Mouse (Mus musculus) midbrain, embryonic 16.5 days (tissue): ENCODE data around the gene Epas1. TPM values are rescaled to one million over a fixed set of nuclear protein-coding genes. Genes with fewer than 3 reads are reported as not detected.

ENCODE experiments used
- ATAC-seq: fragments of 200-750 bp; cut with Nextera tagmentation; 2 replicates; pipeline ENCODE4 v1.8.0; 2017; ENCODE audit warnings: moderate TSS enrichment
- H3K27ac ChIP-seq: fragments of 300-500 bp; sonication (generic); 2 replicates; pipeline ENCODE4 v1.5.1; 2014; ENCODE audit warnings: mild to moderate bottlenecking, low read length, mixed read lengths
- H3K27me3 ChIP-seq: fragments of 300-500 bp; sonication (generic); 2 replicates; pipeline ENCODE4 v1.6.1; 2014; ENCODE audit warnings: low read depth, low read length, mixed read lengths; ENCODE audit not compliant: control insufficient read depth, insufficient read depth
- H3K36me3 ChIP-seq: fragments of 300-500 bp; sonication (generic); 2 replicates; pipeline ENCODE4 v1.6.1; 2014; ENCODE audit warnings: mild to moderate bottlenecking, low read length, moderate library complexity, mixed read lengths; ENCODE audit not compliant: control insufficient read depth, insufficient read depth
- H3K4me1 ChIP-seq: fragments of 300-500 bp; sonication (generic); 2 replicates; pipeline ENCODE4 v1.6.1; 2014; ENCODE audit warnings: mild to moderate bottlenecking, low read length, mixed read lengths; ENCODE audit not compliant: control insufficient read depth, insufficient read depth
- H3K4me2 ChIP-seq: fragments of 300-500 bp; sonication (generic); 2 replicates; pipeline ENCODE4 v1.6.1; 2014; ENCODE audit warnings: mild to moderate bottlenecking, low read length, mixed read lengths
- H3K4me3 ChIP-seq: fragments of 300-500 bp; sonication (generic); 2 replicates; pipeline ENCODE4 v1.5.1; 2014; ENCODE audit warnings: low read depth, mild to moderate bottlenecking, low read length, moderate library complexity, mixed read lengths
- H3K9ac ChIP-seq: fragments of 300-500 bp; sonication (generic); 2 replicates; pipeline ENCODE4 v1.6.1; 2014; ENCODE audit warnings: low read depth, low read length, mixed read lengths
- H3K9me3 ChIP-seq: fragments of 300-500 bp; sonication (generic); replicated peaks from 2 replicates; pipeline ENCODE4 v1.6.1; 2014; ENCODE audit warnings: mild to moderate bottlenecking, low read length, mixed read lengths; ENCODE audit not compliant: control insufficient read depth, poor library complexity, severe bottlenecking
- WGBS: fragments of 180-500 bp; shearing (Covaris S2); extraction: QIAGEN DNeasy Blood & Tissue Kit; methylation state at CpG from one replicate; pipeline ENCODE4 v1.1.7; 2014; 5-methylcytosine and 5-hydroxymethylcytosine counted together
- polyA plus RNA-seq: library from polyadenylated mRNA; unstranded; fragments of >200 nt; fragmentation: Nextera tagmentation; extraction: Ambion mirVana; gene quantifications from 2 replicates; pipeline ENCODE4 v1.2.1, GENCODE M21; 2015

Gene Epas1
- polyA plus RNA-seq, 1 experiment from 2014 or later: 5.4 TPM

DNA sequence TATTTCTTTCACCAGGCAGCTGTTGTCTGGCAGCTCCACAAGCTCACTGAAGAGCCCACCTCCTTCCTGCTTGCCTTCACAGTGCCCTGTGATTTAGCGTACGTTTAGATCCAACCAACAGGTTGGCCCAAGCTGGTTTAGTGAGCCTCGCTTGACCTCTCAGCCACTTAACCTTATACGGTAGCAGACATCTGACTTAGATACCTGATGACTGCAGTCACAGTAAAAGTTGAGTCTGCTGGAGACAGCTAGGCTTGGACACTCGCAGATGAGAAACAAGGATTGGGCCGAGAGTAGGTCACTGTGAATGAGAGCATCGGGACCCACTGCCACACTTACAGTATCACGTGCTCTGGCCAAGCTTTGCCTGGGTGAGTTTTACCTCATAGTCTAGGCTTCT, 38.4 kb downstream of the Epas1 start:
- no peak overlapping the region for H3K4me3 ChIP-seq
- no peaks in the 10 kb centered on the region for H3K36me3 ChIP-seq
- no peak overlapping the region for H3K9ac ChIP-seq
- no peaks in the 10 kb centered on the region for H3K9me3 ChIP-seq
- ATAC-seq: no peak
- no peak overlapping the region for H3K4me2 ChIP-seq
- no peak overlapping the region for H3K27ac ChIP-seq
- WGBS: 94% methylated on average over 8 of the region's 8 CpGs
- no peaks in the 10 kb centered on the region for H3K27me3 ChIP-seq
- H3K4me1 ChIP-seq: peaks cover 7% of the 10 kb centered on the region; the same call in 1 of the 2 replicates

DNA sequence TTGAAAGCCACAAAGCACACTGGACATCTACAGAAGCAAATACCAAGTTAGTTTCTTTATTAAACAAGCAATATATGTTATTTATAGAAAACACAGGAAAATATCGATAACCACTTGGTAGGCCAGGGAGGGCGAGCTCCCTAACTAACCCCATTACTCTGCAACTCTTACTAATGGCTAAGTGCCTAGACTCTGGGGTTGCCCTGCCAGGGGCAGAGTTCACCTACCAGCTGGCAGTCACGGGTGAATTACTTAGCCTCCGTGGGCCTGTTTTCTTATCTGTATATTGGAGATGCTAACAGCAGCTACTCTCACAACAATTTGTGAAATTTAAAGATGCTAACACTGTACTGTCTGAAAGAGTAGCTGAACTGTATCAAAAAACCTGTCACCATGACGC, 42.3 kb downstream of the Epas1 start:
- H3K9ac ChIP-seq: no peak overlapping the region
- 87% methylated on average over 5 of the region's 5 CpGs for WGBS

DNA sequence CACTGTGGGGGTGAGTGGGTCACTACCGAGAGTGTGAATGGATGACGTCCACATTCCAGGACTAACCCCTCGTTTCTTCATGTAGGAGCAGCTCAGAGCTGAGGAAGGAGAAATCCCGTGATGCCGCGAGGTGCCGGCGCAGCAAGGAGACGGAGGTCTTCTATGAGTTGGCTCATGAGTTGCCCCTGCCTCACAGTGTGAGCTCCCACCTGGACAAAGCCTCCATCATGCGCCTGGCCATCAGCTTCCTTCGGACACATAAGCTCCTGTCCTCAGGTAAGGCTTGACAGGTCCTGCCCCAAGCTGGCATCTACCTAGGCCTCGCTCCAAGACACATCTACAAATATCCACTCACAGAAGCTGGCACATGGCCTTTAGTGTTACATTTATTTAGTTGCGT, 43.5 kb downstream of the Epas1 start:
- Histone ChIP-seq H3K4me2 (no peak overlapping the region), H3K27ac (no peak overlapping the region), H3K9ac (no peak overlapping the region), H3K4me1 (peaks cover 9% of the 10 kb centered on the region), H3K36me3 (no peaks in the 10 kb centered on the region), H3K4me3 (no peak overlapping the region), H3K9me3 (no peaks in the 10 kb centered on the region), H3K27me3 (no peaks in the 10 kb centered on the region)
- 97% methylated on average over 13 of the region's 13 CpGs for WGBS
- no peak for ATAC-seq

More for the DNA sequence above, 42.3 kb downstream of the Epas1 start:
- no peaks in the 10 kb centered on the region for H3K27me3 ChIP-seq
- H3K36me3 ChIP-seq: no peaks in the 10 kb centered on the region
- H3K4me2 ChIP-seq: no peak overlapping the region
- H3K27ac ChIP-seq: no peak overlapping the region
- H3K4me1 ChIP-seq: 0 out of 2 replicates have a peak, but pooled peaks cover 3% of the 10 kb centered on the region
- no peak for ATAC-seq
- H3K9me3 ChIP-seq: no peaks in the 10 kb centered on the region
- H3K4me3 ChIP-seq: no peak overlapping the region

DNA sequence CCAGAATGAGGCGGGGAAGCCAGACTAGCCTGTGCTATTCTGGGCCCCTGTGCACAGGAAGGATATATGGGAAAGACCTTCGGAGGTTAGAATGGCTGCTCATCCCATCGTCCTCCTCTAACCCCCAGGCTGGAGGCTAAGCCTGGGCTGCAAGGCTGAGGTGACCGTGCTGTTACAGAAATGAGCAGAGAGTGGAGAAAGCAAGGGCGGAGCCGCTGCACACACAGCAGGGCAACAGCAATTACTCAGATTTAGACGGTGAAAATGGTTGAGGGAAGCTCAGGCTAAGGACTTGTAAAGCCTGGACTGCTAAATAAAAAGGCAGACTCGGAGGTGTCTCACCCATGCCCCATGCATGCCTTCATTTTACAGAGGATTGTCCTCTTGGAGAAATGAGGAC, 45.0 kb downstream of the Epas1 start:
- 62% methylated on average over 8 of the region's 8 CpGs for WGBS
- no peak for ATAC-seq
- Histone ChIP-seq H3K4me3 (no peak overlapping the region), H3K27me3 (no peaks in the 10 kb centered on the region), H3K4me2 (no peak overlapping the region), H3K9ac (no peak overlapping the region), H3K27ac (no peak overlapping the region), H3K36me3 (no peaks in the 10 kb centered on the region), H3K4me1 (peaks cover 12% of the 10 kb centered on the region), H3K9me3 (no peaks in the 10 kb centered on the region)

DNA sequence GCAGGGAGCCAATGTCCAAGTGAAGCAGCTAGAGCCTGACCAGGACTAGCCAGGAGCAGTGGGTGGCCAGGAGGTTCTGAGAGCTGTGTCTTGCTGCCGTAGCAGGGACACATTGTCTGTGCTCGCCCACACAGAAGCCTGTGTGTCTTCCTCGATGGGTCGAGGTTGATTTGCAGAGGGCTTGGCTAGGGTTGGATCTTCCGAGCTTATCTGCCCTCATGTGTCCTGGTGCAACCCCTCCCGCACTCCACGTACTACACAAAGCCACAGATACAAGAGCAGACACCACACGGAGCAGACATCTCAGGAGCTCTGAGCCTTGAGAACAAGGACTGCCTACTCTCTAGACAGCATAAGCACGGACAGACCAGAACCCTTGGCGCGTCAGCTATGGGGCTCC, 45.5 kb downstream of the Epas1 start:
- H3K4me2 ChIP-seq: no peak overlapping the region

DNA sequence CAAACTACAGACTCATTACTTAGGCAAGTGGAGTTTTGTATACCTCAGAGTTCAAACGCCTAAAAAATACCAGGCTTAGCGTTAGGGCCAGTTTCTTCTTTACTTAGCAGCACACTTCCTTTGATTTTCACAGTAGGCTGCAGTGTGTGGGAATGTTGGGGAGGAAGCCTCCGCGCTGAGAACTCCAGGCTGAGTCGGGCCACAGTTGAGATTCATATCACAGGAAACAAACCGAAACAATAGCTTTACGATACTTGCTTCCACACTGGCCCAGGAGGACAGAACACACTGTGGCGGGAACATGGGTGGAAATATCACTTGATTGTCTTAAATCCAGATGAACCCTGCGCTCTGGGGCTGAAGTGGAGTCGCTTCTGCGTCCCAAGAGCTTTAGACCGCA, 47.0 kb downstream of the Epas1 start:
- Histone ChIP-seq H3K36me3 (no peaks in the 10 kb centered on the region), H3K4me1 (peaks cover 12% of the 10 kb centered on the region), H3K4me2 (no peak overlapping the region), H3K9ac (no peak overlapping the region), H3K9me3 (no peaks in the 10 kb centered on the region), H3K4me3 (no peak overlapping the region), H3K27ac (no peak overlapping the region), H3K27me3 (no peaks in the 10 kb centered on the region)
- 78% methylated on average over 12 of the region's 12 CpGs for WGBS
- ATAC-seq: no peak

More for the DNA sequence above, 45.5 kb downstream of the Epas1 start:
- 74% methylated on average over 11 of the region's 11 CpGs for WGBS
- H3K27me3 ChIP-seq: no peaks in the 10 kb centered on the region
- H3K9me3 ChIP-seq: no peaks in the 10 kb centered on the region
- no peaks in the 10 kb centered on the region for H3K36me3 ChIP-seq
- no peak overlapping the region for H3K27ac ChIP-seq
- no peak overlapping the region for H3K4me3 ChIP-seq
- peaks cover 12% of the 10 kb centered on the region for H3K4me1 ChIP-seq
- H3K9ac ChIP-seq: no peak overlapping the region
- no peak for ATAC-seq

DNA sequence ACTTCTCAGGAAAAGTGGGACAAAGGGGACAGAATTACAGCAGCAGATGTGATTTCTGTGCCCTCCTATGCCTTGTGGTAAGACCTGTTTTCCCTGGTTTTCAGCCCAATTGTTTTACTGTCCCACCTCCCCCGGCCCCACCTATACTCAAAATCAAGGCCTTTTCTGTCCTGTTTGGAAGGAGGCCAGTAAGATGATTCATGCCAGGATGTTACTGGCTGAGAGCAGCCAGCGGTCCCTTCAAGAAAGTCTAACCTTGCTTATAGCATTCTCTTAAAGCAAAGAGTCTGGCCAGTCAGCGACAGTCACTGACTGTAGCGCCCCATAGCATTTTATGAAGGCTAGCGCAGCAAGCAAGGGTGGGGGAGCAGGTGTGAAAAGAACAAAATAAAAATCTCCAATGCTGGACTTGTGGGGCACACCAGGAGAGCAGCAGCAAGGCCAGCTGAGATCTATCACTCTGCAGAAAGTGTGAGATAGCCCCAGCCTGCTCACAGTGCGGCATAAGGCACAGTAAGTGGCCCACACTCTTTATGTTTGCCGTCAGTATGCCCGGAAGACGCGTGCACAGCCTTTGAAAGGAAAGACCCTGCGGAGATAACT, 47.8 kb downstream of the Epas1 start:
- H3K27ac ChIP-seq: peak overlapping the region; percentile 67
- no peak for ATAC-seq
- no peaks in the 10 kb centered on the region for H3K36me3 ChIP-seq
- peaks cover 12% of the 10 kb centered on the region for H3K4me1 ChIP-seq
- H3K4me2 ChIP-seq: no peak overlapping the region
- H3K9me3 ChIP-seq: no peaks in the 10 kb centered on the region
- WGBS: 60% methylated on average over 11 of the region's 11 CpGs
- H3K9ac ChIP-seq: 0 out of 2 replicates have a peak overlapping the region, but pooled peaks have one; percentile 6
- no peaks in the 10 kb centered on the region for H3K27me3 ChIP-seq
- H3K4me3 ChIP-seq: no peak overlapping the region

DNA sequence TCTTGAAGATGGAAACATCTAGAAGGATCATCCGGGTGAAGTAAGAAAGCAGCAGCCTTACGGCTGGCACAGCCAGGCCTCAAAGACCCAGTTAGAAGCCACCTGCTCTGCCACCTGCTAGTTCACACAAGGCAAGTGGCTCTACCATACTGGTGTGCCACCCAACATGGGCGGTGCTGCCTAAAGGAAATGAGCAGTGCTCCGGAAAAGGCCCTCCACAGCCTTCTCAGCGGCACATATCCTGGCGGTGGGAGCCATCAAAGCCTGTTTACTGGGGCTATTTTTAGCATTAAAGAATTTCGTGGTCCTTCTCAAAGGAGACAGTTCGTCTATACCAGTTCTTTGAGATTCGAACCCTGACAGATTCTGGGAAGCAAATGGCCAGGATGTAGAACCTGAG, 48.4 kb downstream of the Epas1 start:
- H3K4me3 ChIP-seq: no peak overlapping the region
- peak overlapping the region; percentile 67 for H3K27ac ChIP-seq
- no peaks in the 10 kb centered on the region for H3K27me3 ChIP-seq
- no peak overlapping the region for H3K9ac ChIP-seq
- 61% methylated on average over 9 of the region's 9 CpGs for WGBS
- H3K4me1 ChIP-seq: peaks cover 12% of the 10 kb centered on the region
- H3K4me2 ChIP-seq: no peak overlapping the region
- H3K9me3 ChIP-seq: no peaks in the 10 kb centered on the region
- no peaks in the 10 kb centered on the region for H3K36me3 ChIP-seq
- ATAC-seq: no peak

DNA sequence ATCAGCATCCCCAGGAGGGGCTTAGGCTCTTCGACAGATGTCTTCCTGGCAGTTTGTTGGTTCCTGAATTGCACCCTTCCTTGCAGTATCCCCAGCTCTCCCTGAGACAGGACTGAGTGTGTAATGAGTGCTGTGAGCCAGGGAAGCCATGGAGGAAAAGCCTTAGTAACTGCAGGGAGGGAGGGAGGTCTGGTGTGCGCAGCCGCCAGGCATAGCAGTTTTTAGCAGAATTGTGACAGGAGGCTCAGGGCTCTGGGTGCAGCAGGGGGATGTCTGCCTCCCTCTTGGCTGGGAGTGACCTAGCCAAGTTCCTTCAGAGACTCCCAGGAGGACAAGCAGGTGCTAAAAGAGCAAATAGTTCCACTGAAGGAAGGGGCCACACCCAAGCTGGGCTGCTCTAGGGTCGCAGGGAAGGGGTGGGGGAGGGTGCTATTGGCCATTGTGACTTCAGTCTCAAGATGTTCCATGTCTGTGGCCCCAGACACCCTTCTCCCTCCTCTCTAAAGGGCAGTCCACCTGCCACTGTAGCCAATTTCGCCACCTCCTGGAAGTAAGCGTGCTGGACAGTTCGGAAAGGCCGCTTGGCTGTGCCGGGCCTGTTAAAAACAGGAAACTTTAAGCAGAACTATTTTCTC, 49.0 kb downstream of the Epas1 start:
- 71% methylated on average over 9 of the region's 9 CpGs for WGBS
- H3K36me3 ChIP-seq: no peaks in the 10 kb centered on the region
- peak overlapping the region; percentile 58 for H3K27ac ChIP-seq
- no peak for ATAC-seq
- no peak overlapping the region for H3K4me2 ChIP-seq
- H3K9ac ChIP-seq: no peak overlapping the region
- no peaks in the 10 kb centered on the region for H3K9me3 ChIP-seq
- H3K4me3 ChIP-seq: no peak overlapping the region
- no peaks in the 10 kb centered on the region for H3K27me3 ChIP-seq
- peaks cover 12% of the 10 kb centered on the region for H3K4me1 ChIP-seq
